Mouse (Mus musculus): ENCODE results near the gene P2rx7. TPM values are rescaled to one million over a fixed set of nuclear protein-coding genes. Genes with fewer than 3 reads are reported as not detected.

The P2rx7 gene
- polyA plus RNA-seq, 1 experiment from 2014 or later: 2.3 TPM

DNA sequence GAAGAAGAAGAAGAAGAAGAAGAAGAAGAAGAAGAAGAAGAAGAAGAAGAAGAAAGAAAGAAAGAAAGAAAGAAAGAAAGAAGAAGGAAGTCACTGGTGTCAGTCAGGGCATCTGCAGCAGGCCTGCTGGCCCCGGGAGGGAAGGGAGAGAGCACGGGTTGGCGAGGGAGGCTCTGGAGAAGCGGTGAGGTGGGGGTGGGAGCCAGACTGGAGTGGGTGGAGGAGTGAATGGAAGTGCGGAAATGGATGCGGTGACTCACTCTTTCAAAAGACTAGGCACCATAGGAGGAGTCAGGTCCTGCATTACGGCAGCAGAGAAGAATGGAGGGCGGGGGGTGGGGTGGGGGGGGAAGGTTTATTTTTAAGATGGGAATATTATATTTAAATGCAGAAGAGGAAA is 5.6 kb downstream of the P2rx7 start:
- Histone ChIP-seq H3K9me3 (ENCODE audit: control insufficient read depth, low read length) (no peaks in the 10 kb centered on the region), H3K27me3 (replicated peaks; ENCODE audit: control insufficient read depth, insufficient read depth, low read length) (no peaks in the 10 kb centered on the region), H3K9ac (ENCODE audit: low read depth, low read length) (no peak overlapping the region), H3K4me1 (ENCODE audit: control insufficient read depth, insufficient read depth, low read length) (peaks cover 12% of the 10 kb centered on the region), H3K36me3 (ENCODE audit: control insufficient read depth, insufficient read depth, low read length) (no peaks in the 10 kb centered on the region), H3K4me3 (ENCODE audit: low read depth, low read length) (no peak overlapping the region), H3K4me2 (ENCODE audit: low read depth, low read length) (no peak overlapping the region), H3K27ac (replicated peaks; ENCODE audit: low read depth, low read length) (no peak overlapping the region)
- no peak for ATAC-seq (ENCODE audit: low read depth)
- no peak for DNase-seq (ENCODE audit: low spot score)
- 82% methylated on average over 8 of the region's 8 CpGs for WGBS

- H3K4me3 ChIP-seq (ENCODE audit: low read depth, low read length): no peak overlapping the region
- H3K27me3 ChIP-seq (replicated peaks; ENCODE audit: control insufficient read depth, insufficient read depth, low read length): no peaks in the 10 kb centered on the region
- no peak overlapping the region for H3K9ac ChIP-seq (ENCODE audit: low read depth, low read length)
- H3K9me3 ChIP-seq (ENCODE audit: control insufficient read depth, low read length): no peaks in the 10 kb centered on the region
- H3K36me3 ChIP-seq (ENCODE audit: control insufficient read depth, insufficient read depth, low read length): no peaks in the 10 kb centered on the region
- H3K4me1 ChIP-seq (ENCODE audit: control insufficient read depth, insufficient read depth, low read length): peaks cover 12% of the 10 kb centered on the region
- no peak for ATAC-seq (ENCODE audit: low read depth)
- 81% methylated on average over 8 of the region's 8 CpGs for WGBS
- H3K27ac ChIP-seq (replicated peaks; ENCODE audit: low read depth, low read length): no peak overlapping the region
- no peak overlapping the region for H3K4me2 ChIP-seq (ENCODE audit: low read depth, low read length)
- no peak for DNase-seq (ENCODE audit: low spot score)
Measured at GRCm38 (mm10) chr5:122650100-122650499, 6.4 kb downstream of the P2rx7 start.

DNA sequence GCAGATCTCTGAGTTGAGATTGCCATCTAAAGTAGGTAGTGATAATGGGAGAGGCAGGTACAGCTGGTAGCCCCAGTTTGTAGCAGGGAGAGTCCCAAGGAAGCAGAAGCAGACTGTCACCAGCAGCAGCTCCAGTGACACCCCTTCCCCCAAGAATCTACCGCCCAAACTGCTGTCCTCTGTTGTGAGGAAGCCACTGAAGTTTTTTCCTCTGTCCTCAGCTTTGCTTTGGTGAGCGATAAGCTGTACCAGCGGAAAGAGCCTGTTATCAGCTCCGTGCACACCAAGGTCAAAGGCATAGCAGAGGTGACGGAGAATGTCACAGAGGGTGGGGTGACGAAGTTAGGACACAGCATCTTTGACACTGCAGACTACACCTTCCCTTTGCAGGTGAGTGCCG is 8.8 kb downstream of the P2rx7 start:
- 86% methylated on average over 7 of the region's 7 CpGs for WGBS
- Histone ChIP-seq H3K9me3 (ENCODE audit: control insufficient read depth, low read length) (no peaks in the 10 kb centered on the region), H3K4me3 (ENCODE audit: low read depth, low read length) (no peak overlapping the region), H3K27ac (replicated peaks; ENCODE audit: low read depth, low read length) (no peak overlapping the region), H3K9ac (ENCODE audit: low read depth, low read length) (no peak overlapping the region), H3K4me2 (ENCODE audit: low read depth, low read length) (no peak overlapping the region), H3K27me3 (replicated peaks; ENCODE audit: control insufficient read depth, insufficient read depth, low read length) (no peaks in the 10 kb centered on the region), H3K4me1 (ENCODE audit: control insufficient read depth, insufficient read depth, low read length) (peaks cover 12% of the 10 kb centered on the region), H3K36me3 (ENCODE audit: control insufficient read depth, insufficient read depth, low read length) (no peaks in the 10 kb centered on the region)
- ATAC-seq (ENCODE audit: low read depth) (no peak), DNase-seq (ENCODE audit: low spot score) (no peak)

GRCm38 (mm10) chr5:122653112-122653445 is 9.4 kb downstream of the P2rx7 start:
- DNase-seq (ENCODE audit: low spot score) (no peak), ATAC-seq (ENCODE audit: low read depth) (no peak)
- Histone ChIP-seq H3K27me3 (replicated peaks; ENCODE audit: control insufficient read depth, insufficient read depth, low read length) (no peaks in the 10 kb centered on the region), H3K4me1 (ENCODE audit: control insufficient read depth, insufficient read depth, low read length) (peaks cover 12% of the 10 kb centered on the region), H3K4me2 (ENCODE audit: low read depth, low read length) (peak overlapping the region; percentile 21; the same call in 1 of the 2 replicates), H3K36me3 (ENCODE audit: control insufficient read depth, insufficient read depth, low read length) (no peaks in the 10 kb centered on the region), H3K4me3 (ENCODE audit: low read depth, low read length) (no peak overlapping the region), H3K9ac (ENCODE audit: low read depth, low read length) (peak overlapping the region; percentile 17; the same call in 1 of the 2 replicates), H3K9me3 (ENCODE audit: control insufficient read depth, low read length) (no peaks in the 10 kb centered on the region), H3K27ac (replicated peaks; ENCODE audit: low read depth, low read length) (no peak overlapping the region)
- WGBS: 66% methylated on average over 10 of the region's 10 CpGs

DNA sequence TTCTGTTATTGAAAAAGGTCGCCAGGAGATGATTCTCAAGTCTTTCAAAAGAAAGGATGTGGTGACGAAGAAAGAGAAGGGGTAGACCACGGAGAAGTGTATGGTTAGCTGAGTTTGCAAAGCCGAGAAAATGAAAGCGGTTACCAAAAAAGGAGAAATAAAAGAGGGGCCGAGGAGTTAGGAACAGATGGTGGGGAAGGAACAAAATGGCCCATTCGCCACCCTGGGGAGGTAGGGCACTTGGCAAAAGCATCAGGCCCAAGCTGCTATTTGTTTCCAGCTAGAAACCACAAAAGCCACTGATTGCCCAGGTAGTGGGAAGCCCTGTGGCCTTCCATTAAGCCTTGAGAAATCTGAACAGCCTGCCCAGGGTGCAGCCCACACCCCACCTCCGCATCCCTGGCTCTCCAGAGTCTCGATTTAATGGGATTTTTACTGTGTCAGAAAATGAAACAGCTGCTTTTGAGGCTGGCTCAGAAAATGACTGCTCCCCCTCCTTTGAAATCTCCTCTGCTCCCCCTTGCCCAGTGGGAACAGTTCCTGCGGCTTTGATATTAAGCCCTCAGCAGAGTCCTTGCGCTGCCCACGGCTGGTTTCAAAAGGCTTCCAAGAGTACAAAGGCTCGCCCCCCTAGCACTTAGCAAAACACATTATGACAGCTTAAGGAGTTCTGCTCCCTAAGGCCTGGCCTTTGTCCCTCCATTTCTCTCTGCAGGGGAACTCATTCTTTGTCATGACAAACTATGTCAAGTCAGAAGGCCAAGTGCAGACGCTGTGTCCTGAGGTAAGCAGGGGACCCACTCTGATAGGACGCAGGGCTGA is 9.9 kb downstream of the P2rx7 start:
- peaks cover 12% of the 10 kb centered on the region for H3K4me1 ChIP-seq (ENCODE audit: control insufficient read depth, insufficient read depth, low read length)
- no peaks in the 10 kb centered on the region for H3K27me3 ChIP-seq (replicated peaks; ENCODE audit: control insufficient read depth, insufficient read depth, low read length)
- H3K9ac ChIP-seq (ENCODE audit: low read depth, low read length): peak overlapping the region; percentile 17; the same call in 1 of the 2 replicates
- H3K4me3 ChIP-seq (ENCODE audit: low read depth, low read length): no peak overlapping the region
- H3K4me2 ChIP-seq (ENCODE audit: low read depth, low read length): peak overlapping the region; percentile 21; the same call in 1 of the 2 replicates
- WGBS: 32% methylated on average over 15 of the region's 15 CpGs
- H3K36me3 ChIP-seq (ENCODE audit: control insufficient read depth, insufficient read depth, low read length): no peaks in the 10 kb centered on the region
- H3K9me3 ChIP-seq (ENCODE audit: control insufficient read depth, low read length): no peaks in the 10 kb centered on the region
- peak; percentile 59 for DNase-seq (ENCODE audit: low spot score)
- ATAC-seq (ENCODE audit: low read depth): peak; percentile 64
- peak overlapping the region; percentile 39 for H3K27ac ChIP-seq (replicated peaks; ENCODE audit: low read depth, low read length)

DNA sequence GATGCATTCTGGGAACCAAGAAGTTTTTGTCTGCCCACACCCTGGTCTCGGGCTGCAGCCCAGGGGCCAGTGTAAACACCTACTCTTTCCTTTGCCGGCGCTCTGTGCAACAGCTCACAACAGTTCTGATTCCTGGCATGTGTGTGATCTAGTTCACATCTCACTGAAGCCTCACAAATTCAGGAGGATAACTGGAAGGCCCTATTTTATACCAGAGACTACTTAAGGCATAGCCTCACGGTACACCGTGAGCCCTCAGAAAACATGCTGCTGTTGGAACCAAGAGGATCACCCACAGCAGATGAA is 10.5 kb downstream of the P2rx7 start:
- Histone ChIP-seq H3K36me3 (ENCODE audit: control insufficient read depth, insufficient read depth, low read length) (no peaks in the 10 kb centered on the region), H3K9ac (ENCODE audit: low read depth, low read length) (no peak overlapping the region), H3K4me3 (ENCODE audit: low read depth, low read length) (no peak overlapping the region), H3K9me3 (ENCODE audit: control insufficient read depth, low read length) (no peaks in the 10 kb centered on the region), H3K4me2 (ENCODE audit: low read depth, low read length) (no peak overlapping the region), H3K4me1 (ENCODE audit: control insufficient read depth, insufficient read depth, low read length) (peaks cover 12% of the 10 kb centered on the region), H3K27ac (replicated peaks; ENCODE audit: low read depth, low read length) (peak overlapping the region; percentile 39; the same call in 1 of the 2 replicates), H3K27me3 (replicated peaks; ENCODE audit: control insufficient read depth, insufficient read depth, low read length) (no peaks in the 10 kb centered on the region)
- WGBS: 50% methylated on average over 5 of the region's 5 CpGs
- DNase-seq (ENCODE audit: low spot score) (no peak), ATAC-seq (ENCODE audit: low read depth) (no peak)

- H3K9me3 ChIP-seq (ENCODE audit: control insufficient read depth, low read length): no peaks in the 10 kb centered on the region
- H3K9ac ChIP-seq (ENCODE audit: low read depth, low read length): no peak overlapping the region
- no peak overlapping the region for H3K4me2 ChIP-seq (ENCODE audit: low read depth, low read length)
- H3K36me3 ChIP-seq (ENCODE audit: control insufficient read depth, insufficient read depth, low read length): no peaks in the 10 kb centered on the region
- ATAC-seq (ENCODE audit: low read depth): no peak
- DNase-seq (ENCODE audit: low spot score): no peak
- peaks cover 12% of the 10 kb centered on the region for H3K4me1 ChIP-seq (ENCODE audit: control insufficient read depth, insufficient read depth, low read length)
- H3K4me3 ChIP-seq (ENCODE audit: low read depth, low read length): no peak overlapping the region
- no peaks in the 10 kb centered on the region for H3K27me3 ChIP-seq (replicated peaks; ENCODE audit: control insufficient read depth, insufficient read depth, low read length)
- 90% methylated on average over 12 of the region's 12 CpGs for WGBS
- H3K27ac ChIP-seq (replicated peaks; ENCODE audit: low read depth, low read length): no peak overlapping the region
Measured at GRCm38 (mm10) chr5:122656808-122657207, 13.1 kb downstream of the P2rx7 start.

DNA sequence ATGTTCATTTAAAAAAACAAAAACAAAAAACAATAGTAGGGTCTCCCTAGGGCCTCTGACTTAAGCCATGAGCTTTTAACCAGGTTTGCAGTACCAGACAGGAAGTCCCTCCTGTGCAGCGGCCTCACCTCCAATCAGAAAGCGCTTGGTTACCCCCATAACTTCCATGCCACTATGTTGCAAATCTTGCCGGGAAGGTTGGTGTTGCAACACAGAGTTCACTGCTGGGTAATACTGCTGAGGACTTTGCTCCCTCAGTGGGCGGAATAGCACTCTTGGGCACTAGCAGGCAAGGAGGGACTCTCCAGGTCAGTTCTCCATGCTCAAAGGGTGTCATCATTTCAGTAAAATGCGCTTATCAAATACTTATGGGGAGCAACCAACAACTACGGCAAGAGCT is 18.8 kb downstream of the P2rx7 start:
- no peaks in the 10 kb centered on the region for H3K27me3 ChIP-seq (replicated peaks; ENCODE audit: control insufficient read depth, insufficient read depth, low read length)
- no peaks in the 10 kb centered on the region for H3K36me3 ChIP-seq (ENCODE audit: control insufficient read depth, insufficient read depth, low read length)
- no peaks in the 10 kb centered on the region for H3K9me3 ChIP-seq (ENCODE audit: control insufficient read depth, low read length)
- H3K4me3 ChIP-seq (ENCODE audit: low read depth, low read length): no peak overlapping the region
- WGBS: 90% methylated on average over 6 of the region's 6 CpGs
- no peak overlapping the region for H3K9ac ChIP-seq (ENCODE audit: low read depth, low read length)
- no peak overlapping the region for H3K4me2 ChIP-seq (ENCODE audit: low read depth, low read length)
- no peak for ATAC-seq (ENCODE audit: low read depth)
- H3K27ac ChIP-seq (replicated peaks; ENCODE audit: low read depth, low read length): no peak overlapping the region
- DNase-seq (ENCODE audit: low spot score): no peak
- H3K4me1 ChIP-seq (ENCODE audit: control insufficient read depth, insufficient read depth, low read length): no peaks in the 10 kb centered on the region

DNA sequence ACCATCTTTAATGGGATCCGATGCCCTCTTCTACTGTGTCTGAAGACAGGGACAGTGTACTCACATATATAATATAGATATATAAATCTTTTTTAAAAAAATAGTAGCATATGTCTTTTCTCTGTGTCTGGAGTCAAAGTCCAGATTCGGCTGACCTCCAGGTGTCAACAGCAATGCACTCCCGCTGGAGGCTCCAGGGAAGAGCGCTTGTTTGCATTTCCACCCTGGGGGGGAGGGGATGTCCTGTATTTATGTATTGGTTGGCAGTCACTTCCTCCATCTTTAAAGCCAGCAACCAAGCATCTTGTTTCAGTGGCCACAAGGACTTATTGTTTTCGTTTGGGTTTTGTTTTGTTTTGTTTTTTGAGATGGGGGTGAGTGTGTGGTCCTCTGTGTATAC is 21.3 kb downstream of the P2rx7 start:
- Histone ChIP-seq H3K4me2 (ENCODE audit: low read depth, low read length) (no peak overlapping the region), H3K27me3 (replicated peaks; ENCODE audit: control insufficient read depth, insufficient read depth, low read length) (no peaks in the 10 kb centered on the region), H3K36me3 (ENCODE audit: control insufficient read depth, insufficient read depth, low read length) (no peaks in the 10 kb centered on the region), H3K27ac (replicated peaks; ENCODE audit: low read depth, low read length) (no peak overlapping the region), H3K4me3 (ENCODE audit: low read depth, low read length) (no peak overlapping the region), H3K9ac (ENCODE audit: low read depth, low read length) (no peak overlapping the region), H3K4me1 (ENCODE audit: control insufficient read depth, insufficient read depth, low read length) (no peaks in the 10 kb centered on the region), H3K9me3 (ENCODE audit: control insufficient read depth, low read length) (no peaks in the 10 kb centered on the region)
- DNase-seq (ENCODE audit: low spot score) (no peak), ATAC-seq (ENCODE audit: low read depth) (no peak)
- 65% methylated on average over 5 of the region's 5 CpGs for WGBS

Measured in embryonic facial prominence, embryonic 14.5 days (tissue).